Mouse (Mus musculus): ENCODE results near the gene Cpxm2.

DNA sequence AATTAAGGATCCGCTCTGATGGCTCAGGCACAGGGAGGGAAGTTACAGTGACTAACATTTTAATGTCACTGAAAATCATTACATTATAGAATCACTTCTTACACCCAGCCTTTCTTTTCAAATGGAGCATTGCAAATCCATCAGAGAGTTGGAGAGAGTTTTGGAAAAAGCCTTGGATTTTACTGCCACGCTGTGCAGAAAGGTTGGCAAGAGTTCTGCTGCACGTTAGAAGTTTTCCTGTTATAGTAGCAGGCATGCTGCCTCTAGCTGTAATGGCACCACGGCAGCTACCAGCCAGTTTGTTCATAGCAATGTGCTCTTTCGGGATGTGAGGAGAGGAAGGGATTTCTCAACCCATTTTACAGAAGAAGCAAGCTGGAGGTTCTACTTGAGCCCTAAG, 20.2 kb upstream of the Cpxm2 start:
- no peak for TF ChIP-seq CTCF (conservative IDR thresholded peaks at IDR 0.05; ENCODE audit: low read length)
- no peak for TF ChIP-seq POU5F1 (IDR thresholded peaks at IDR 0.05; ENCODE audit: borderline replicate concordance, low read length)

All from E14TG2a.4 (cell line).